Mouse (Mus musculus): ENCODE measurements around the gene Bscl2.

GRCm38 (mm10) chr19:8803204-8803780 lies 34.0 kb upstream of the Bscl2 start:
- no peak for TF ChIP-seq CTCF (IDR thresholded peaks at IDR 0.05; ENCODE audit: borderline replicate concordance, insufficient read depth, low read depth, low read length)
- TF ChIP-seq POLR2A (IDR thresholded peaks at IDR 0.05; ENCODE audit: borderline replicate concordance, insufficient read depth, low read length) = no peak
